Mouse (Mus musculus) spleen, adult 2 months (tissue): ENCODE data around the gene 1700030J22Rik.

Experiments used
- CTCF ChIP-seq: fragments of 200-500 bp; IDR thresholded peaks from 2 replicates; pipeline ENCODE4 v1.5.1; 2011; ENCODE audit warnings: mild to moderate bottlenecking, inconsistent platforms; ENCODE audit not compliant: insufficient read depth, insufficient read length, insufficient replicate concordance; ENCODE audit errors: extremely low read depth
- POLR2A ChIP-seq: fragments of 200-500 bp; IDR thresholded peaks from 2 replicates; pipeline ENCODE4 v1.6.1; 2011; ENCODE audit warnings: low read depth, low read length, inconsistent platforms

GRCm38 (mm10) chr8:117017006-117017405 lies 38.2 kb upstream of the 1700030J22Rik start:
- no peak for TF ChIP-seq CTCF
- no peak for TF ChIP-seq POLR2A
